Mouse (Mus musculus) cerebellum, postnatal 36 days (tissue): Measurements from ENCODE around the gene Ppm1b.

ENCODE experiments used
- DNase-seq, 2 experiments: peaks; one replicate each; pipeline ENCODE4 v3.0.0; 2021 to 2022; ENCODE audit warnings: mixed read lengths in 2 of 2

Ppm1b gene

GRCm38 (mm10) chr17:85024237-85024636 lies 67.7 kb downstream of the Ppm1b start:
- no peak for DNase-seq

DNA sequence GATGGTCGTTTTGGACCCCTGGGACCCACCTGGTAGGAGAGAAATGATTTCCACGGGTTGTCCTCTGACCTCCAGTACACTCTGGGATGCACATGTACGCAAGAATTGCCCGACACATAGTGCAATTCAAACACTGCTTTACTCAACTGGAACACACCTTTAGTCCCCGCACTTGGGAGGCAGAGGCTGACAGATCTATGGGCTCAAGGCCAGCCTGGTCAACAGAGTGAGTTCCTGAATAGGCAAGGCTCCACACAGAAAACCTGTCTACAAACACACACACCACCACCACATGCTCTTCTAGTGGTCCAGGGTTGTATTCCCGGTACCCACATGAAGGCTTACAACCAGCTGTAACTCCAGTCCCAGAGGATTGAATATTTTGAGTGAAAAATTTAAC lies 68.6 kb downstream of the Ppm1b start:
- no peak for DNase-seq

- no peak for DNase-seq
Observed at GRCm38 (mm10) chr17:85026436-85026835, 69.9 kb downstream of the Ppm1b start.

DNA sequence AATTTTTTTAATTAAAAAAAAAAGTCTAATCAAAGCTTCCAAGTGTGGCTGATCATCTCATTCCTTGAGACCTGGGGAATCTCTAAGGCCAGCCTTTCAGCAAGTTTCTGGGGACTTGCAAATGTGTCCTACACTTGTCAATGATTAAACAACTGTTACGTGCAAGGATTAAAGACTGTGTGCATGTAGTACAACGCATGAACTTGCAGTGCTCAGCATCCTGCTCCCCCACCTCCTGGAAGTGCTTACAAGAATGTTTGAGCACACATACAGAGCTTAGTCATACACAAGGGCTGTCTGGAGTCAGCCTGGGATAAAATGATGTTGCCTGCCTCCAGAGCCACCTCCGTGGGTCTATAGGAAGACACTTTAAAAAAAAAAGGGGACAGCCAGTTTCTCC lies 70.7 kb downstream of the Ppm1b start:
- no peak for DNase-seq

GRCm38 (mm10) chr17:85028093-85028739 lies 71.7 kb downstream of the Ppm1b start, which contains the start of gene Slc3a1:
TSS of gene Slc3a1 (plus strand) at chr17:85028376.
- DNase-seq, result no peak

GRCm38 (mm10) chr17:85028797-85029196 lies 72.3 kb downstream of the Ppm1b start:
- no peak for DNase-seq

DNA sequence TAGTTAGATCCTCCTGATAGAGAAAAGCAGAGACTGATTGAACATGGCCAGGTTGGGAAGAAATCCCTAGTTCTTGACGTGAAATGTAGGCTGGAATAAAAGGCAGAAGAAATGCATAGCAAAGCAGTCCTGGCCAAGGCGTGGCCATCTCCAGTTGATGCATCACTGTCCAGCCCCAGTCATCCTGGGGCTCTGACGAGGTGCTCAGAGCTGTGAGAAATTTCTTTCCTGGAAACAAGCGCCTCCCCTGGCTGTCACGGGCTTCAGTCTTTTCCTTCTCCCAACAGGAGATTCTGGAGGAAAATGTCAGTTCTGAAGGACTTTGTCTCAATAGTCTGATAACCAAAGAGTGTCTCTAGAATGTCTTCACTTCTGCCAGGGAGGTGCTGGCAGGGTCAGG lies 74.1 kb downstream of the Ppm1b start:
- DNase-seq, result no peak

DNA sequence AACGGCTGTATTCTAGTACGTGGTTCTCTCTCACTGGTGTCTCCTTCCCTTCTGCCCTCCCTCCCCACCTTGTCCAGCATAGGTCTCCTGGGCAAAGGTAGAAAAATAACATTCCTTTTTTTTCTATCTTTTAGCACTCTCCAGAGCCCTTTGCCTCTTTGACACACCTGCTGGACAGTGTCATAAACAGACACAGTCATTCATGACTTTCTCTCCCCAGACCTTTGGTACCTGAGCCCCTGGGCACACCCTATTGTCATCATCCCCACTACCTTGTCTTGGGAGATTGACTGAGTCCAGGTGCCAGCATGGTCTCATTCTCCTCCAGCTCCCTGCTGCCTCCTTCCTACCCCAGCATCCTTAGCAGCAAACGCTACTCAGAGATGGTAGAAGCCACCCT lies 76.5 kb downstream of the Ppm1b start:
- DNase-seq, result no peak

GRCm38 (mm10) chr17:85034068-85034467 lies 77.5 kb downstream of the Ppm1b start:
- DNase-seq, result peak; percentile 40 to 52

DNA sequence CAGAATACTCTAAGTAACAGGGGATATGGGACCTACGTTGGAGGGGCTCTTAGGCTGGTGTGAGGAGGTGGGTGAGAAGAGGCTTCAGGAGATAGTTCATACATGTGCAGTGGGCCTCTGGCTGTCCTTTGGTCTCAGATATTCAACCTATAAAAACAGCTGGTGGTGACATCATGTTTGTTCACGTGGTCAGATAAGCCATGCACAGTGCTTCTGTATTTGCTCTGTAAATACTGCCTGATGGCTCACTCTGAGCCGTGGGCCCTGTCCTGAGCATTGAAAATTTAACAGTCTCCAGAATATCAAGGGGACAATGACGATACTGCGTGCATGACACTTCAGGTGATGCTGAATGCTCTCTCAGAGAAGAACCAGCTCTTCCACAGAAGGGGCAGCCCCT lies 81.3 kb downstream of the Ppm1b start:
- DNase-seq, result no peak

DNA sequence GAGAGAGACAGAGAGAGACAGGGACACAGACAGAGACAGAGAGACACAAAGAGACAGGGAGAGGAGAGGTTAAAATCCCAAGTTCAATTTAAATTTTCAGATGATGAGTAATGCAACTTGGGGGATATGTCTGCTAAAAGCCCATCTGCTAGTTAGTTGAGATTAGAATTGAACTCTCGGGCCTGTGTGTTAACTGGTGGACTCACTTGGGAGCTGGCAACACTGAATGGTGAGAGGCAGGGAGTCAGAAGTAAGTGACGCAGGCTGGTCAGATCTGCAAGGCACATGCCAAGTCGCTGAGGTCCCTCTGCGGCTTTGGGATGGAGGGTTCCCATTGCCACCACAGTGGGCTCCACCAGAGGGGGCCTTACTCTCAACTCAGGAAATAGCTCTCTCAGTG lies 81.8 kb downstream of the Ppm1b start:
- DNase-seq, result no peak

- no peak for DNase-seq
Observed at GRCm38 (mm10) chr17:85038761-85039160, 82.2 kb downstream of the Ppm1b start.

DNA sequence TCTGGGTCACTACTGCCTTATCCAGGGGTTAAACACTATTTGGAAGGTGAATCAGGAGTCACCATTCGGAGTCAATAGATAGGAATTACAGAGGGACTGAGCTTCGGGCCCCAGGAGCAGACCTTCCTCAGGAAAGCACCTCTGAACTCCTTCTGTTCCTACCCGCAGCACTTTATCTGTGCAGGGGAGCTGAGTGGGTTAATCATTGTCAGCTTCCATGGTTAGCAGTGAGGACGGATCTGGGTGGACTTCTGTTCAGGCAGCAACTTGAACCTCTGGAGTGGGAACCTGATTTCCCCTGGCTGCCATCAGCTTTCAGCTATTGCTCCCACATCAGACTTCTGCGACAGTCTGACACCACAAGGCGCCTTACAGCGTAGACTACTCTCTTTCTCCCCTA lies 84.4 kb downstream of the Ppm1b start:
- DNase-seq, result no peak

- DNase-seq, result no peak
Observed at GRCm38 (mm10) chr17:85042419-85042818, 85.9 kb downstream of the Ppm1b start.

DNA sequence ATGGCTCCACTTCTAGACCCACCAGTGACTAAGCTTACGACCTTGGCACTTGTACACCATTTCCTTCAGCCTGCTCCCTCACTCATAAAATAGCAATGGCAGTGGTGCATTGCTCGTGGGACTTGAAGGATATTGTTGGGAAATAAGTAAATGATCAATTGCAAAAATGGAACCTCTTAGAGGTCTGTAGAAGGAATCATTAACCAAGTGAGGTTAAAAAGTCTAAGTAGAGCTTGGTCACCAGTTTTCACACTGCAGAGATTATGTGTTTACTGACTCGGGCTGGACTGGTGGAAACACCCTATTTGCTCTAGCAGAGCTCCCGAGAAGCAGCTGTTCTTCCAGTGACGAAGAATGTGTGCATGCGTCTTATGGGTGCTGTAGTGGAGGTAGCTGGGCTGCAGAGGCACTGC lies 86.9 kb downstream of the Ppm1b start:
- no peak for DNase-seq

GRCm38 (mm10) chr17:85044466-85044865 lies 87.9 kb downstream of the Ppm1b start:
- DNase-seq, result no peak

GRCm38 (mm10) chr17:85045160-85045559 lies 88.6 kb downstream of the Ppm1b start:
- DNase-seq, result no peak

- no peak for DNase-seq
Observed at GRCm38 (mm10) chr17:85048379-85048778, 91.8 kb downstream of the Ppm1b start.

GRCm38 (mm10) chr17:85058276-85058675 lies 101.7 kb downstream of the Ppm1b start:
- DNase-seq, result no peak

DNA sequence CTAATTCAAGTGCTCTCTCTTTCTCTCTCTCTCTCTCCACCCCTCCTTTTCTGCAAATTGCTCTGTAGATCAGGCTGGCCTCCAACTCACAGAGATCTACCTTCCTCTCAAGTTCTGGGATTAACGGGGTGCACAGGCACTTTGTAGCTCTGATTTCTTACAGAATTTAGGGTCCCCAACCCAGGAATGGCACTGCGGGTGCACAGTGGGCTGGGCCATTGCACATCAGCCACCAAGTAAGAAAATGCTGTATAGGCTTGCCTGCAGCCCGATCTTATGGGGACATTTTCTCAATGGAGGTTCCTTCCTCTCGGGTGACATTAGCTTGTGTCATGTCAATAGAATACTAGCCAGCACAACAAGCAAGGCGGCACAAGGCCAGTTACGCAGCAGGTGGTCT lies 102.6 kb downstream of the Ppm1b start:
- DNase-seq, result no peak

- DNase-seq, result no peak
Observed at GRCm38 (mm10) chr17:85063560-85063959, 107.0 kb downstream of the Ppm1b start.

DNA sequence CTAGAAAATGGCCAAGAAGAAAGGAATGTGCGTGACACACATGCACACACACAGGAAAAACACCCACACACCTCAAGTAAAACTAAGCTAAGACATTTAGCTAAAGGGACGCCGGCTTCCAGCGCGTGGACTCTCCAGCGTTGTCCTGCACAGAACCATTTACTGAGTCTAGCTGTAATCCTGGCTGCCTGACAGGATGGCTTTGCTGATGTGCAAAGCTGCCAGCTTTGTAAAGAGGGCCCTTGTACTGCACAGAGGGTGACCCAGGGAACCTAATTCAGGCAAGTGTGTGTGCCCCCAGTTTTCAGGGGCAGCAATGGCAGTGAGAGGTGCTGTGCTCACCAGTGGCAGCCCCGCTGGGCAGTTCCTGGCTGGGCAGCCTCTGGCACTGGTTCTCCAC lies 110.8 kb downstream of the Ppm1b start:
- no peak for DNase-seq

DNA sequence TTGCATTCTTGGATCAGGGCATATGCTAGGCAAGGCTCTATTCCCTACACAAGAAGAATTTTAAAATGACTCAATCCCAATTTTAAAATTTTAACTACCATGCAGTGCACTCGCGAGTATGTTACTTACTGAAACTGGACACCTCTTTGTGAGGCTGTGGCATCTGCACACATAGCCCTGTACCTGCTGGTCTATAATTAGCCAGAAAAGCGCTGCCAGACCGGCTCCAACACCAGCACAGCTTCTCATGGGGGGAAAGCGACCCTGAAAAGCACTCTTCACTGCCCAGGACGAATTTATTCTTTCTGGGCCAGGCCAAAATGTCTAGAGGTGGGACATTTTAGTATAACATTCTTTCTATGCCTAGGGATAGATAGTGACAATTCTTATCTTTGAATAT lies 114.1 kb downstream of the Ppm1b start:
- no peak for DNase-seq

GRCm38 (mm10) chr17:85071088-85071775 lies 114.7 kb downstream of the Ppm1b start:
- DNase-seq, result peak in 1 of 2 experiments; percentile 33

GRCm38 (mm10) chr17:85072383-85072782 lies 115.8 kb downstream of the Ppm1b start:
- no peak for DNase-seq
